Mouse (Mus musculus): ENCODE measurements at regions not wholly inside any gene's neighbourhood (a gene's known extent, or its start where the extent isn't known, plus 50 kb on each side); places are given as distances from the start of the nearest gene placed in this dataset.

DNA sequence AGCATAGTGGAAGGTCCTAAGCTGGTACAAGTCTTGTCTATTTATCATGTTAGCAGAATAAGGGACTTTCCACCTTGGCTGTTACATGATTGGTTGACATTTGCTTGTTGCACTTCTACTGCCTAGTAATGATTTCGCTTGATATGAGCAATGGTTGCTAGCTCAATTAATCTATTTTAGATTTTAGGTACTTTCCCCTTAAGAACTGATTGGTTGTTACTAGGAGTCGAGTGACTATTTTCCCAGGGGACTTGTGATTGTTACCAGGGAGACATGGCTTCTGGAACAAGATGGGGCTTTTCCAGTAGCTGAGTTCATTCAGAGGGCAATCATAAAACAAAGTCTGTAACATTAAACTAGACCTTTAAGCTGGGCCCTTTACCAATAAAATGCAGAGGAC lies 100.9 kb downstream of the Nup35 start:
- 69% methylated on average over 2 of the region's 2 CpGs for WGBS
- H3K4me2 ChIP-seq (ENCODE audit: low read length) = no peak overlapping the region
- no peaks in the 10 kb centered on the region for H3K4me1 ChIP-seq (ENCODE audit: control insufficient read depth, insufficient read depth, low read length)
- no peaks in the 10 kb centered on the region for H3K27me3 ChIP-seq (ENCODE audit: control insufficient read depth, insufficient read depth, low read depth, low read length)
- H3K9ac ChIP-seq (ENCODE audit: low read depth, low read length) = no peak overlapping the region
- H3K27ac ChIP-seq (ENCODE audit: low read length) = no peak overlapping the region
- H3K9me3 ChIP-seq (replicated peaks; ENCODE audit: control insufficient read depth, low read length, poor library complexity, severe bottlenecking) = no peaks in the 10 kb centered on the region
- no peak for ATAC-seq
- no peak overlapping the region for H3K4me3 ChIP-seq (ENCODE audit: low read depth, low read length)
- H3K36me3 ChIP-seq (ENCODE audit: control insufficient read depth, insufficient read depth, low read length) = no peaks in the 10 kb centered on the region

DNA sequence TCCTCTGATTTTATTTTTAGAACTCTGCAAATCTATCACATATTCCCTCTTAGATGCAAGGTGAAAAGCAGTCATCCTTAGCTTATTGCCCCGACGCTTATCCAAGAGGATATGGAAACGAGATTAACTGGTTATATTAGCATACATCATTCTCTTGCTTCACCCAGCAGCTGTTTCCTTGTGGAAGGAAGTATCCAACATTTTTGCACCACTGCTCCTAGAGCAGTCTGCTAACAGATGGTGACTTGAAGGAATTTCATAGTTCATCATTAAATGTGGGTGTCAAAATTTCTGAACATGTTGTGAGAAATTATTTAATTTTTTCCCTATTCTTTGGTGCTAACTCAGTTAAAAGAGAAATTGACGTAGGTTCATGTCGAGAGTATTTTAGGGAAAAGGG lies 107.0 kb downstream of the Nup35 start:
- no peaks in the 10 kb centered on the region for H3K9me3 ChIP-seq (replicated peaks; ENCODE audit: control insufficient read depth, low read length, poor library complexity, severe bottlenecking)
- no peak for ATAC-seq
- no peak overlapping the region for H3K4me3 ChIP-seq (ENCODE audit: low read depth, low read length)
- no peak overlapping the region for H3K9ac ChIP-seq (ENCODE audit: low read depth, low read length)
- 69% methylated on average over 5 of the region's 5 CpGs for WGBS
- no peak overlapping the region for H3K4me2 ChIP-seq (ENCODE audit: low read length)
- H3K4me1 ChIP-seq (ENCODE audit: control insufficient read depth, insufficient read depth, low read length) = no peaks in the 10 kb centered on the region
- H3K27ac ChIP-seq (ENCODE audit: low read length) = no peak overlapping the region
- H3K27me3 ChIP-seq (ENCODE audit: control insufficient read depth, insufficient read depth, low read depth, low read length) = no peaks in the 10 kb centered on the region
- no peaks in the 10 kb centered on the region for H3K36me3 ChIP-seq (ENCODE audit: control insufficient read depth, insufficient read depth, low read length)

DNA sequence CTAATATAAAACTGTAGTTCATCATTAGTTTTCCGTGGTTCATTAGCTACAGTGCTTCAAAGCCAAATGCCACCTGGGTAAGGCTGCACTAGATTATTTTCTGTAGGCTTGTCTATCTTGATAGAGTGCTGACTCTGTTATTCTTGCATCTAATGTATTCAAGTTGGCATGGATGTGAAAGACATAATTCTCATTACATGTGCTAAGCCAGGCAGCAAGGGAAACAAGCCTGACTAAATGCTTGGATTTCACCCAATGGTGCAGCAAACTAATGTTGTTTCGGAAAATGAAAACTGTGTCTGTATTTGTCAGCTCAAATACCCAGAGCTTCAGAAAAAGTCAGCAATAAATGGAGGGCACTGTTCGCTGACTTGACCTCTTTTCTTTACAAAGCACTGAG lies 114.3 kb downstream of the Nup35 start:
- no peak overlapping the region for H3K27ac ChIP-seq (ENCODE audit: low read length)
- no peaks in the 10 kb centered on the region for H3K9me3 ChIP-seq (replicated peaks; ENCODE audit: control insufficient read depth, low read length, poor library complexity, severe bottlenecking)
- H3K36me3 ChIP-seq (ENCODE audit: control insufficient read depth, insufficient read depth, low read length) = no peaks in the 10 kb centered on the region
- no peak overlapping the region for H3K4me3 ChIP-seq (ENCODE audit: low read depth, low read length)
- no peaks in the 10 kb centered on the region for H3K27me3 ChIP-seq (ENCODE audit: control insufficient read depth, insufficient read depth, low read depth, low read length)
- WGBS = 82% methylated on average over 3 of the region's 3 CpGs
- ATAC-seq = no peak; the same call in 1 of the 2 replicates
- H3K4me1 ChIP-seq (ENCODE audit: control insufficient read depth, insufficient read depth, low read length) = no peaks in the 10 kb centered on the region
- H3K9ac ChIP-seq (ENCODE audit: low read depth, low read length) = no peak overlapping the region
- H3K4me2 ChIP-seq (ENCODE audit: low read length) = no peak overlapping the region

DNA sequence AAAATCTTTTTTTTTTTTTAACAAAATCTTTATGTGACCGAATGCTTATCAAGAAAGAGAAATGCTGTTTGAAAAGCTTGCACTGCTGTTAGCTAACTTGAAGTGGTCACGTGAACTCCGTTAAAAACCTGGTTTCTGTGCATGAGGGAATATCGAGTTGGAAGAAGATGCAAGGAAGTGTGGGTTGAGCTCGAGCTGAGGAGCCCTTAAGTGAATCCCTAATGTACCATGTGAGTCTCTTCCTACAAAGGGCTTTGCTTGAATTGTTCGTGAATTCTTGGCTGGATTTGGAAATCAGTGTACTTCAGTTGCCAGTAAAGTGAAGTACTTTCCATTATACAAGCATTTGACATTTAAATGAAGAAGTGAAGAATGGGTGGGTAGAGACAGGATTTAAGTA lies 129.7 kb downstream of the Nup35 start:
- no peak overlapping the region for H3K27ac ChIP-seq (ENCODE audit: low read length)
- H3K4me1 ChIP-seq (ENCODE audit: control insufficient read depth, insufficient read depth, low read length) = no peaks in the 10 kb centered on the region
- H3K4me2 ChIP-seq (ENCODE audit: low read length) = no peak overlapping the region
- no peaks in the 10 kb centered on the region for H3K9me3 ChIP-seq (replicated peaks; ENCODE audit: control insufficient read depth, low read length, poor library complexity, severe bottlenecking)
- no peaks in the 10 kb centered on the region for H3K36me3 ChIP-seq (ENCODE audit: control insufficient read depth, insufficient read depth, low read length)
- no peak overlapping the region for H3K4me3 ChIP-seq (ENCODE audit: low read depth, low read length)
- WGBS = 69% methylated on average over 6 of the region's 6 CpGs
- no peak for ATAC-seq
- H3K27me3 ChIP-seq (ENCODE audit: control insufficient read depth, insufficient read depth, low read depth, low read length) = no peaks in the 10 kb centered on the region
- no peak overlapping the region for H3K9ac ChIP-seq (ENCODE audit: low read depth, low read length)

DNA sequence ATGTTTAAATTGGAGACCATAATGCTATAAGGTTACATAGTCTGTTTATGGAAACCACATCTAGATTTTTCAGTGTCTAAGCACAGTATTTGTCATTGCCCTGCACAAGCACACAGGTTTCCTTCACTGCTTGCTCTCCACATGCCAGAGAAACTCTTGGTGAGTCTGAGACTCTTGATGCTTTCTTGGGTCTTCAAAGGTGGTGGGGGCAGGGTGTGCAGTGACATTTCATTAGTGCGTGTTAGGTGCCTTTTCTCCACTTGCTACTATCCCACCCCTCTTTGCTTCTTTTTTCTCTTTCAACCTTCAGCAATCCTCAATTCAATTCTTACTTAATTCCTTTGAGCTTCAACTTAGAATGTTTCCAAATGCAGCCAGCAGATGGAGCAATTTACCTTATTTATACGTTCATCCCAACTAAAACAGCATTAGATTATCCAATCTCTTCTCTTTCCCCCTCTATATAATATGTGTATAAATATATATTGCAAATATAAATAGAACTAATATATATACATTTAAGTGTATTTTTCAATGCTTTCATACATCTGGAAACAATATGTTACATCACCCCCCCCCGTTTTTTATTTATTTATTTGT lies 145.1 kb downstream of the Nup35 start:
- ATAC-seq = 0 out of 2 replicates have a peak, but pooled peaks have one; percentile 56
- Histone ChIP-seq H3K27me3 (ENCODE audit: control insufficient read depth, insufficient read depth, low read depth, low read length) (no peaks in the 10 kb centered on the region), H3K4me2 (ENCODE audit: low read length) (no peak overlapping the region), H3K9me3 (replicated peaks; ENCODE audit: control insufficient read depth, low read length, poor library complexity, severe bottlenecking) (no peaks in the 10 kb centered on the region), H3K4me1 (ENCODE audit: control insufficient read depth, insufficient read depth, low read length) (no peaks in the 10 kb centered on the region), H3K9ac (ENCODE audit: low read depth, low read length) (no peak overlapping the region), H3K36me3 (ENCODE audit: control insufficient read depth, insufficient read depth, low read length) (no peaks in the 10 kb centered on the region), H3K4me3 (ENCODE audit: low read depth, low read length) (no peak overlapping the region), H3K27ac (ENCODE audit: low read length) (no peak overlapping the region)
- 35% methylated on average over 3 of the region's 3 CpGs for WGBS

DNA sequence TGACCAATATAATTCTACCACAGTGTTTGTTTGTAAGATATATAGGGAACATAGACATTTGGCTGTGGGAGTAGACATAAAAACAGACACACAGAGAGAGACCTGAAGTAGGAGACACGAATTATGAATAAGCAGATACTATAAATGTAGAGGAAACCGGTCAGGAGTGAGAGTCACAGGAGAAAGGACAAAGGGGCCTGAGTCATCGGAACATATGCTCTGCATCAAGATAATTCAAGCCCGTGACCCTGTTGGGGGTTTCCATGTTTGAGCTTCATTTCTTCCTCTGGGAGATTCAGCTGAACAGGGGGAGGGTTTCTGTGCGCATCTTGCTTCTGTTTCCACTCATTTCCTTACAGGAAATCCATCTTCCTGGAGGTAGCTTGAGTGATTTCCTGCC lies 154.1 kb downstream of the Nup35 start:
- no peak overlapping the region for H3K27ac ChIP-seq (ENCODE audit: low read length)
- H3K36me3 ChIP-seq (ENCODE audit: control insufficient read depth, insufficient read depth, low read length) = no peaks in the 10 kb centered on the region
- no peaks in the 10 kb centered on the region for H3K9me3 ChIP-seq (replicated peaks; ENCODE audit: control insufficient read depth, low read length, poor library complexity, severe bottlenecking)
- H3K9ac ChIP-seq (ENCODE audit: low read depth, low read length) = no peak overlapping the region
- WGBS = 80% methylated on average over 5 of the region's 5 CpGs
- H3K4me2 ChIP-seq (ENCODE audit: low read length) = no peak overlapping the region
- no peak for ATAC-seq
- no peak overlapping the region for H3K4me3 ChIP-seq (ENCODE audit: low read depth, low read length)
- H3K4me1 ChIP-seq (ENCODE audit: control insufficient read depth, insufficient read depth, low read length) = no peaks in the 10 kb centered on the region
- no peaks in the 10 kb centered on the region for H3K27me3 ChIP-seq (ENCODE audit: control insufficient read depth, insufficient read depth, low read depth, low read length)

DNA sequence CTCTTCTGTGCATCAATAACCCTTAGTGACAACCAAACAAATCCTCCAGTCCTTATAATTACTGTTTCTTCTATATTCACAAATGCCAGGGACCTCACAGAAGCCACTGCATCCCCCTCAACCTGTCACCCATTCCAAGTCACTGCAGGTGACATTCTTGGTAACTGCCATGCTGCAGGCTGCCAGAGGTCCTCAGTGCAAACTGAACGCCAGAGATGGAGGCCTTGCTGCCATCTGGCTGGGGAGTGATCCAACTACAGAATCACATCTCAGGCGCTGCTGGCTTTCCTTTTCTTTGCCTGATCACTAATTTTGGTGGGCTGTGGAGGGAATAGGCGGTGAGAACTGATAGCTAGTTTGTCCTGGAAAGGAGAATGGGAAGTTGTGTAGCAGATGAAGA lies 155.4 kb downstream of the Nup35 start:
- no peak overlapping the region for H3K27ac ChIP-seq (ENCODE audit: low read length)
- no peak overlapping the region for H3K4me2 ChIP-seq (ENCODE audit: low read length)
- H3K9me3 ChIP-seq (replicated peaks; ENCODE audit: control insufficient read depth, low read length, poor library complexity, severe bottlenecking) = no peaks in the 10 kb centered on the region
- H3K27me3 ChIP-seq (ENCODE audit: control insufficient read depth, insufficient read depth, low read depth, low read length) = no peaks in the 10 kb centered on the region
- H3K36me3 ChIP-seq (ENCODE audit: control insufficient read depth, insufficient read depth, low read length) = no peaks in the 10 kb centered on the region
- no peak overlapping the region for H3K9ac ChIP-seq (ENCODE audit: low read depth, low read length)
- H3K4me3 ChIP-seq (ENCODE audit: low read depth, low read length) = no peak overlapping the region
- no peak for ATAC-seq
- H3K4me1 ChIP-seq (ENCODE audit: control insufficient read depth, insufficient read depth, low read length) = no peaks in the 10 kb centered on the region
- WGBS = 75% methylated on average over 3 of the region's 3 CpGs

DNA sequence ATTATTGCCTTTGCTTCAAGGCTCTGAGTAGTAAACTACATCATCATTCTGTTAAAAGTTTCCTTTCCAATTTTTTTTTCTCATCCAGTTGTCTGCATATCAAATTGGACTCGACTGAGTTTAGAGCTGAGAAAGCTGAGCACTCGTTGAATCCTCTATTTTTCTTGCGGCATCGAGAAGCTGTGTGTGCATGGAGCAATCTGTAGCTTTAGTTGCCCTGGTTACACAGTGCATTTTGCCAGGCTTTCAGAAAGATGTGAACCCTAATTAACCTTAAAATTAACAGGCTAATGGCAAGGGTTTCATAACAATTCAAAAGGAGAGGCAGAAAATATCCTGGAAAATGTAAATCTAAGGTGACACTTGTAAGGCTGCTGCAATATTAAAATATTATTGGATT lies 169.3 kb downstream of the Nup35 start:
- H3K4me3 ChIP-seq (ENCODE audit: low read depth, low read length) = no peak overlapping the region
- no peak overlapping the region for H3K9ac ChIP-seq (ENCODE audit: low read depth, low read length)
- no peak overlapping the region for H3K4me2 ChIP-seq (ENCODE audit: low read length)
- H3K36me3 ChIP-seq (ENCODE audit: control insufficient read depth, insufficient read depth, low read length) = no peaks in the 10 kb centered on the region
- H3K27ac ChIP-seq (ENCODE audit: low read length) = no peak overlapping the region
- ATAC-seq = peak; percentile 76
- no peaks in the 10 kb centered on the region for H3K27me3 ChIP-seq (ENCODE audit: control insufficient read depth, insufficient read depth, low read depth, low read length)
- H3K9me3 ChIP-seq (replicated peaks; ENCODE audit: control insufficient read depth, low read length, poor library complexity, severe bottlenecking) = no peaks in the 10 kb centered on the region
- 46% methylated on average over 4 of the region's 4 CpGs for WGBS
- H3K4me1 ChIP-seq (ENCODE audit: control insufficient read depth, insufficient read depth, low read length) = 0 out of 2 replicates have a peak, but pooled peaks cover 6% of the 10 kb centered on the region

DNA sequence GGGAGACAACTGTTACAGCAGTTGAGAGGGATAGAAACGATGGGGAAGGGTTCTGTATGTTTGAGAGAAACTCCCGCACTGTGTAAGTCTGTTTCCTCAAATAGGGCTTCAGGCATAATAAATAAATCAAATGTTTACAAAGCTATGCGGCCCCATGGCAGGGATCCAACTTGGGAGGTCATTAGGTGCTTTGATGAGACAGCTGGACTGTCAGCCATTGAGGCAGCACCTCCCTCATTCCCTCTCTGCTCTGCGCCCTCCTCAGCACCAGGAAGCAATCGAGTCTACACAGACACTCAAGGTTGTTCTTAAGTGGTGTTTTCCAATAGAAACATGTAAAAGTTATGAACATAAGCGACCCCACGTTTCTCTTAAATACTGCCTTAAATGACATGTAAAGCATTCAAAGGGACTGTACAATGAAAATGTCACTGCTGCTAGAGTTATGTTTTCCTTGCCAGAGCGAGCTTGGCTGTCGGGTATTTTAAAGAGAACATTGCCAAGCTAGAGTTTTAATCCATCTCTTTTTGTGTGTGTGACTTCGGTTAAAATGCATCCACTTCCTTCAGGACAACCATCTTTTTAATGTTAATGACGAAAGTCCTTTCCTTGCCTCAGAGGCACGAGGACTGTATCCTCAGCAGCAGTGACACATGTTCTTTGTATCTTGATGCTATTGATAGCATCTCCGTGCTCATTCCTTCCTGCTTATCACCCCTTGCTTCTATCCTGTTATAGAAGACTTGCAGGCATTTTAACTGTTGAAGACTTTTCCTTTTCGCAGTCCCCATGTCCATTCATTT lies 176.5 kb downstream of the Nup35 start:
- no peak for ATAC-seq
- H3K36me3 ChIP-seq (ENCODE audit: control insufficient read depth, insufficient read depth, low read length) = no peaks in the 10 kb centered on the region
- no peak overlapping the region for H3K4me2 ChIP-seq (ENCODE audit: low read length)
- no peaks in the 10 kb centered on the region for H3K27me3 ChIP-seq (ENCODE audit: control insufficient read depth, insufficient read depth, low read depth, low read length)
- H3K4me3 ChIP-seq (ENCODE audit: low read depth, low read length) = no peak overlapping the region
- no peak overlapping the region for H3K27ac ChIP-seq (ENCODE audit: low read length)
- no peak overlapping the region for H3K9ac ChIP-seq (ENCODE audit: low read depth, low read length)
- H3K4me1 ChIP-seq (ENCODE audit: control insufficient read depth, insufficient read depth, low read length) = 0 out of 2 replicates have a peak, but pooled peaks cover 2% of the 10 kb centered on the region
- 67% methylated on average over 14 of the region's 14 CpGs for WGBS
- H3K9me3 ChIP-seq (replicated peaks; ENCODE audit: control insufficient read depth, low read length, poor library complexity, severe bottlenecking) = no peaks in the 10 kb centered on the region

Measured in midbrain, embryonic 16.5 days (tissue).